Mouse (Mus musculus): ENCODE measurements around the gene Srrm4.

Gene Srrm4

GRCm38 (mm10) chr5:116591346-116592048 is at the start of gene Srrm4:
Gene Srrm4 (minus strand): TSS chr5:116591817.
- DNase-seq (ENCODE audit: low spot score in 2 of 2): no peak

DNA sequence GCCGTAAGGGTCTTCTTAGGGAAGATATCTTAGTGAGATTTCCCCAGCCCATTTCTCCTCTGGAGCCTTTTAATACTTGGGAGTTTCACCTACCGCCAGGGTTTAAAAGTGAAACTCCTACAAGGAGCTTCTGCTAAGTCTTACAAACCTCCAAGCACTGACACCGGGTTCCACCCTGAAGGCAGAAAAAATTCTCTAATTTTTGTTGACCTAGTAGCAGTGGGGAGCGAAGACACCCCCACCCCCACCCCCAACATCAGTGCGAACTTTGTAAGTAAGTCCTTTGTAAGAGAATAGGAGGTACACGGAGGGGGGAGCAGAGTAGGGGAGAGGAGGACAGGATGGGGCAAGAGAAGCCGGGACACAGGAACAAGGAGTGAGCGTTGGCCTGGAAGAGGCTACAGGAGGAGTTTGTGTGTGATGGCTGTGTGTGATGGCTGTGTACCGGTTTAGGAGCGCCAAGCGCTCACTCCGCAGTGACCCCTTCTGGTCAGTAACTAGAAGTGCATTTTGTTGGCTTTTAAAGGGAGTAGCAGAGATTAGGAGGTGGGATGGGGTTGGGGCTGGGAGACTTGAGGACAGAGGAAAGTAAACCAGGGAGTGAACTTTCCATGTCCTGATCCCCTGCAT is 1.3 kb upstream of the Srrm4 start:
- no peak for DNase-seq (ENCODE audit: low spot score in 2 of 2)

- no peak for DNase-seq (ENCODE audit: low spot score in 2 of 2)
These were observed 608 bp upstream of the Srrm4 start for GRCm38 (mm10) chr5:116592049-116592800.

DNA sequence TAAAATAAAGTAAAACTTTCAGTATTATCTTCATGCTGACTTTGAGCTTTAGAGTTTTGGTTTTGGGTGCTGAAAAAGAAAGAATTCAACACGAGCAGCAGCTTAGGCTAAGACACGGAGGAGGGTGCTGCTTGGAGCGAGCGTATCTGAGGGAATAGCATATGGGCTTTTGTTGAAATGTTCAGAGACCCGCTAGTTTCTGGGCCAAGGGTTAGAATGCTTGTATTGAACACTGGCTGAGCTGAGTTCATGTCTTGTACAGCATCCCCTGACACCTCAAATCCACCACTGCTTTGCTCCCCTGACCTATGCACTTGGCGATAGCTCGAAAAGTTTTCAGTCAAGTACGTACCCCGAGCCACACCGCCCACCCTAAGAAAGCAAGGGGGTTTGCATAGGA is 919 bp downstream of the Srrm4 start:
- no peak for DNase-seq (ENCODE audit: low spot score in 2 of 2)

- no peak for DNase-seq (ENCODE audit: low spot score in 2 of 2)
These were observed 2.0 kb downstream of the Srrm4 start for GRCm38 (mm10) chr5:116589631-116590030.

DNA sequence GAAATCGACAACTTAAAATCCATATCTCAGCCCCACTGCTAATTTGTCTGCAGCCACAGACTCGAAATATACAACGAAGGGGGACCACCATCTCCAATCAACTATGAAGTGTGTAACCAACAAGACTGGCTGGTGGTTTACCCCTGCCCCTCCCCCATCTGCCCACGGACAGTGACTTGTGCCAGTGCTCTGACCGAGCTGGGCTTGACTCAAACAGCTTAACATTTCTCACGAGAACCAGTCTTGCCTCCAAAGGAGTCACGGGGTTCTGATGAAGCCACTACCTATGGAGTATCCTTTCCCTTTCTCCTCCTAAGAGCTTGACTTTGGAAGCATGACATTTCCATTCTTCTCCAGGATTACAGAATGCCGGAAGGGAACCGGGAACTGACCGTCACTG is 2.8 kb downstream of the Srrm4 start:
- DNase-seq (ENCODE audit: low spot score in 2 of 2): no peak

GRCm38 (mm10) chr5:116579533-116579932 is 12.1 kb downstream of the Srrm4 start:
- no peak for DNase-seq (ENCODE audit: low spot score in 2 of 2)

GRCm38 (mm10) chr5:116577082-116577481 is 14.5 kb downstream of the Srrm4 start:
- no peak for DNase-seq (ENCODE audit: low spot score in 2 of 2)

DNA sequence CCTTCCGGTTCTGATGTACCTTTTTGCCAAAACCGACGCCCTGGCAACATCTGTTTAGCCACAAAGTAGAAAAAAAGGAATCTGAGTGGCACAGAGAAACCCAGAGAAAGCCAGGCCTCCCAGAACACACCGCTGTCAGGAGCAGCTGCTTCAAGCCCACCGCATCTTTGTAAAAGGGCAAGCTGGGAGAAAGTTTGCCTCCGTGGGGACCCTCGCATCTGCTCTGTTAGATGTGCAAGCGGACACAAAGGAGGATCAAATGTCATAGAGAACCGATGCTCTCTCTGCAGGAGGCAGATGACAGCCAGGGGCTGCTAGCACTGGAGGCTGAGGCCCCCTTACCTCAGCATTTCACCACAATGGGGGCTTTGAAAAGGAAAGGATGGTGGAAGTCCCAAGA is 18.3 kb downstream of the Srrm4 start:
- DNase-seq (ENCODE audit: low spot score in 2 of 2): no peak

DNA sequence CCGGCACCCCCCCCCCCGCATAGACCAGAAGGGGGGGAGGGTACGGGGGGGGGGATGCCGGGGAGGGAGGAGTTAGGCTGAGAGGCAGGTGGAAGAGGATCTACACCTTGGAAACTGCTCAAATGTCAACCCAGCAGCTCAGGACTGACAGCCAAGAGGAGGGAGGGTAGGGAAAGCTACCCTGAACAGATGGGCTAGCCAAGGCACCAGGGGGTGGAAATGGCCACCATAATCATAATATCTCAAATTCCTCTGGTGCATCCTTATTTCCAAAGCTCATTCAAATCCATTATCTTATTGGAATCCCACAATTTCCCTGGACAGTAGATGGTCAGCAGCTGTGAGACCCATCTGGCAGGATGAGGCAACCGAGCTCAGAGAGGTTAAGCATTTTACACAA is 19.7 kb downstream of the Srrm4 start:
- no peak for DNase-seq (ENCODE audit: low spot score in 2 of 2)

DNA sequence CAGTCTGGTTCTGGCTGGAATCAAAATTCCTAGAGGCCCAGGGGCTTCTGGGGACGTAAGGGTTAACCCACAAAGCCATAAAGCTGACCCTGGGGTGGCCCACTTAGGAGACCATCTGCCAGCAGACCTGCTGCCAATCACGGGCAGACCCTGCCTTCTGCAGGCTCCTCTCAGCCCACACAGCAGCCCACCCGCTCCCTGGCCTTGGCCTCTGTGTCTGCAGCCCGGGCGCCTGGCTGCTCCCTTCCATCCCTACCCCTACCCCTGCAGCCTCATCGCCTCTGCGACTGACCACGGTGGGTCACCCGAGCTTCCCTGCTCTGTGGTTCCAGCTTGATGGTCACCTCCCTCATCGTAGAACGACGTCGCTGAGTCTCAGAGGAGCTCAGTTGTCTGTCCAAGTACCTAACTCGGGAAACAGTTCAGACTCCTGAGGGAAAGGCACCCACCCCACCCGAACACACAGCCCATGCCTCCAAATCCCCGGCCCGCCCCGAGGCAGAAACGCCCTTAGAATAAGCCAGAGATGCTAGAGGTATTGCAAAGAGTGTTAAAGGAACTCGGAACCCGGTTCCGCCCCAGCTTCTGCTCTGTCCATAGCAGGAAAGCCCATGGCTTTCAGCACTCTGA is 20.3 kb downstream of the Srrm4 start:
- DNase-seq (ENCODE audit: low spot score in 2 of 2): no peak

DNA sequence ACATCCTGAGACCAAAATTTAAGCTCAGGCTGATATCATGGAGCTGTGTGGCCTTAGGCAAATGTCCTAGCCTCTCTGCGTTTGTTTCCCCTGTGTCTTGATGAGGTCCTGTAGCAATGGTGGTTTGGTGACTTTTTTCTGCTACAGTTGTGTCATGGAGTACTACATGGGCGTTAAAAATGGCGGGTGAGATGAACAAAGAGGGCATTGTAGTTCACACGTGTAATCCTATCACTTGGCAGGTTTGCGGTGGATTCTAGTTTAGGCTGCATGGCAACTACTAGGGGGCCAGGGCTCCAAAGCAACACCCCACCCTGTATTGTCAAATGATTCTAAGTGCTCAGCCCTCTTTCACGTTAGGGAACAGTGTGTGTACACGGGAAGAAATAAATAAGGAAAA is 21.1 kb downstream of the Srrm4 start:
- no peak for DNase-seq (ENCODE audit: low spot score in 2 of 2)

- DNase-seq (ENCODE audit: low spot score in 2 of 2): no peak
These were observed 22.0 kb downstream of the Srrm4 start for GRCm38 (mm10) chr5:116569629-116570028.

GRCm38 (mm10) chr5:116568050-116568449 is 23.6 kb downstream of the Srrm4 start:
- no peak for DNase-seq (ENCODE audit: low spot score in 2 of 2)

- DNase-seq (ENCODE audit: low spot score in 2 of 2): no peak
These were observed 24.3 kb downstream of the Srrm4 start for GRCm38 (mm10) chr5:116567298-116567697.

GRCm38 (mm10) chr5:116566385-116567045 is 25.1 kb downstream of the Srrm4 start:
- DNase-seq (ENCODE audit: low spot score in 2 of 2): no peak

DNA sequence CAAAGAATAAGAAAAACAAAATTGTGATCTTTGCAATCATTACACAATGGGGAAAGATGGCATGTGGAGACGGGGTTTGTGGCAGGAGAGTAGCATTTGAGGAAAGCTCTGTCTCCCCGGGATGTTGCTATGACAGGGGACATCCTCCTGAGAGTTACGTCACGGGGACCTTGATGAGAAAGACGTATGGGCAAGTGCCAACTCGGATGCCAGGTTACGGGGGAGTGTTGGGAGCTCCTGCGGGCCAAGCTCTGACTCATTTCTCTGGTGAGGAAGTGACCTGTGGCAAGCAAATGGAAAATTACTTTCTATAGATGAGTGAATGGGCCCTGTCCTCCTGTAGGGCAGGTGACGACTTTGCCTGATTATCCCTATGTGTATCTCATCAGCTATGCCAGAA is 26.0 kb downstream of the Srrm4 start:
- DNase-seq (ENCODE audit: low spot score in 2 of 2): no peak

DNA sequence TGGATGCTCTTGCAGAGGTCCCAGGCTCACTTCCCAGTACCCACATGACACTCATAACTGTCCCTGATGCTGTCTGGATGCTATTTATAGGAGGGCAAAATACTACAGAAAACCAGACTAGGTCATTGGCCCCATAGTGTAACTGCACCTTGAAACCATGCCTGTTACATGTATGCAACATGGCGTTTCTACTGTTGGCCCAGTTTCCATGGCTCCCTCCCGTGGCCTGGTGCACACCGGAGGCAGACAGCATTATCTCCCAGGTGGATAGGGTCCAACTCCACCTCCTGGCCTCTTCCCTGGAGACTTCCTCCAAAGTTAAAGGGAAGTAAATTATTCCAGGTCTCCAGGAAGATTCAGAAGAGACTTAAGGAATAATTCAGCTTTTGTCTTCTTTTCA is 27.2 kb downstream of the Srrm4 start:
- DNase-seq (ENCODE audit: low spot score in 2 of 2): no peak

DNA sequence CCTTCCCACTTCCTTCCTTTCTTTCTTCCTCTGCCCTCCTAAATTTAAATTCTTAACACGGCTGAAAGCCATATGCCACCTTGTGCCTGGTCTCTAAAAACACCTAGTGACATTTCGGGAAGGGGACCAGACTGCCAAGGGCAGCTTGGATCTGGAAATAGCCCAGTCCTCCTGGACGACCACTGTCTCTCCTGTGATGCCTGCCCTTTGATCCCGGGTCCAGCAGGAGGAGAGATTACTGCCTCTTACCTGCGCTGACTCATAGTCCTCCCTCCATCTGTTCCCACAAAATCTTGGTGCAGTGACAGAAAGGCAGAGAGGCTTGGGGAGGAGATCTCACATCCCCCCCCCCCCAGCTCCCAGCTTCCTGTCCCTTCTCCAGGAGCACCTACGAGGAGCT is 27.9 kb downstream of the Srrm4 start:
- no peak for DNase-seq (ENCODE audit: low spot score in 2 of 2)

GRCm38 (mm10) chr5:116559091-116559490 is 32.5 kb downstream of the Srrm4 start:
- DNase-seq (ENCODE audit: low spot score in 2 of 2): no peak

GRCm38 (mm10) chr5:116556614-116557013 is 35.0 kb downstream of the Srrm4 start:
- no peak for DNase-seq (ENCODE audit: low spot score in 2 of 2)

- DNase-seq (ENCODE audit: low spot score in 2 of 2): no peak
These were observed 37.7 kb downstream of the Srrm4 start for GRCm38 (mm10) chr5:116553868-116554267.

Measured in natural killer cell, adult 2 months (primary cell).